17 mouse cellular contexts compared by ENCODE assay signal in genomic region chr11:21327486-21327885, GRCm38 (mm10).
"Had no signal": no experiment of that assay in that cellular context is flagged by ENCODE, and none has a peak within 500 bp of the region (broad histone marks: within the 10 kb centered on the region; RNA-seq: fewer than 3 reads in every experiment).

No protein-coding gene starts in this region.

- DNase-seq: forebrain, postnatal 0 days; gastrocnemius, postnatal 14 days; gastrocnemius, postnatal 36 days; heart, adult 2 months; heart, postnatal 36 days; kidney, adult 11 months; kidney, adult 8-10 months; kidney, postnatal 25 days had no signal

- H3K4me1 ChIP-seq: heart, embryonic 13.5 days; heart, embryonic 15.5 days; hindbrain, embryonic 13.5 days; hindbrain, embryonic 15.5 days; limb, embryonic 10.5 days; limb, embryonic 12.5 days had no signal

- ATAC-seq: forebrain, postnatal 0 days; intestine, embryonic 16.5 days had no signal

- H3K4me3 ChIP-seq: heart, adult 2 months; heart, embryonic 13.5 days; heart, embryonic 15.5 days; hindbrain, embryonic 13.5 days; hindbrain, embryonic 15.5 days; layer of hippocampus, adult 2 months; left cerebral cortex, adult 2 months; limb, embryonic 10.5 days; limb, embryonic 12.5 days had no signal
